Mouse (Mus musculus) midbrain, embryonic 15.5 days (tissue): Measurements from ENCODE around the gene Akip1. TPM values are rescaled to one million over a fixed set of nuclear protein-coding genes. Genes with fewer than 3 reads are reported as not detected.

Experiments
- ATAC-seq: fragments of 200-750 bp; cut with Nextera tagmentation; replicated peaks from 2 replicates; pipeline ENCODE4 v1.8.0; 2017; ENCODE audit warnings: moderate TSS enrichment
- H3K27ac ChIP-seq: fragments of 300-500 bp; sonication (generic); 2 replicates; pipeline ENCODE4 v1.5.1; 2015; ENCODE audit warnings: mild to moderate bottlenecking, inconsistent platforms
- H3K27me3 ChIP-seq: fragments of 300-500 bp; sonication (generic); replicated peaks from 2 replicates; pipeline ENCODE4 v1.6.1; 2015; ENCODE audit warnings: inconsistent platforms
- H3K36me3 ChIP-seq: fragments of 300-500 bp; sonication (generic); replicated peaks from 2 replicates; pipeline ENCODE4 v1.6.1; 2015; ENCODE audit warnings: inconsistent platforms
- H3K4me1 ChIP-seq: fragments of 300-500 bp; sonication (generic); 2 replicates; pipeline ENCODE4 v1.6.1; 2015; ENCODE audit warnings: inconsistent platforms
- H3K4me2 ChIP-seq: fragments of 300-500 bp; sonication (generic); 2 replicates; pipeline ENCODE4 v1.6.1; 2015; ENCODE audit warnings: inconsistent platforms, mild to moderate bottlenecking, moderate library complexity
- H3K4me3 ChIP-seq: fragments of 300-500 bp; sonication (generic); 2 replicates; pipeline ENCODE4 v1.5.1; 2015; ENCODE audit warnings: mild to moderate bottlenecking, inconsistent platforms
- H3K9ac ChIP-seq: fragments of 300-500 bp; sonication (generic); 2 replicates; pipeline ENCODE4 v1.6.1; 2015; ENCODE audit warnings: mild to moderate bottlenecking, inconsistent platforms
- H3K9me3 ChIP-seq: fragments of 300-500 bp; sonication (generic); 2 replicates; pipeline ENCODE4 v1.6.1; 2016; ENCODE audit warnings: inconsistent platforms
- WGBS: fragments of 180-500 bp; shearing (Covaris S2); methylation state at CpG from one replicate; pipeline ENCODE4 v1.1.7; 2015; ENCODE audit warnings: mixed read lengths; 5-methylcytosine and 5-hydroxymethylcytosine counted together
- polyA plus RNA-seq: library from polyadenylated mRNA; unstranded; fragments of >200 nt; fragmentation: Nextera tagmentation; extraction: Ambion mirVana; gene quantifications from 2 replicates; pipeline ENCODE4 v1.2.1, GENCODE M21; 2015

Gene Akip1
- polyA plus RNA-seq, result 13.1 and 16.1 TPM in 2 replicates

- H3K4me2 ChIP-seq, result peak within 1 kb of the TSS; percentile 83
- under 1% methylated on average over 61 of the region's 61 CpGs for WGBS
- peak; percentile 97 for ATAC-seq
- H3K4me3 ChIP-seq, result peak within 1 kb of the TSS; percentile 72
- H3K9ac ChIP-seq, result peak within 1 kb of the TSS; percentile 60
- no peaks in the 10 kb centered on the region for H3K36me3 ChIP-seq
- no peaks in the 10 kb centered on the region for H3K9me3 ChIP-seq
- peaks cover 10% of the 10 kb centered on the region for H3K4me1 ChIP-seq
- H3K27me3 ChIP-seq, result no peaks in the 10 kb centered on the region
- peak within 1 kb of the TSS; percentile 72 for H3K27ac ChIP-seq
Observed at GRCm38 (mm10) chr7:109703190-109704015, at the start of gene Akip1, which contains the start of gene St5. TSS of gene Akip1 (plus strand) at chr7:109703690. TSS of gene St5 (minus strand) at chr7:109703605.

GRCm38 (mm10) chr7:109654871-109655270, 48.6 kb upstream of the Akip1 start:
- Histone ChIP-seq H3K27me3 (no peaks in the 10 kb centered on the region), H3K36me3 (no peaks in the 10 kb centered on the region), H3K4me1 (no peaks in the 10 kb centered on the region), H3K9ac (no peak overlapping the region), H3K27ac (no peak overlapping the region), H3K4me3 (no peak overlapping the region), H3K9me3 (no peaks in the 10 kb centered on the region), H3K4me2 (no peak overlapping the region)
- WGBS, result 79% methylated on average over 5 of the region's 5 CpGs
- ATAC-seq, result no peak

- Histone ChIP-seq H3K36me3 (no peaks in the 10 kb centered on the region), H3K27ac (no peak overlapping the region), H3K4me3 (no peak overlapping the region), H3K27me3 (no peaks in the 10 kb centered on the region), H3K4me2 (no peak overlapping the region), H3K4me1 (no peaks in the 10 kb centered on the region), H3K9me3 (no peaks in the 10 kb centered on the region), H3K9ac (no peak overlapping the region)
- no peak for ATAC-seq
- 73% methylated on average over 6 of the region's 6 CpGs for WGBS
Observed at GRCm38 (mm10) chr7:109657884-109658283, 45.6 kb upstream of the Akip1 start.

- no peaks in the 10 kb centered on the region for H3K36me3 ChIP-seq
- no peak for ATAC-seq
- H3K4me2 ChIP-seq, result no peak overlapping the region
- H3K9me3 ChIP-seq, result no peaks in the 10 kb centered on the region
- no peaks in the 10 kb centered on the region for H3K27me3 ChIP-seq
- no peak overlapping the region for H3K27ac ChIP-seq
- H3K4me3 ChIP-seq, result no peak overlapping the region
- WGBS, result 89% methylated on average over 2 of the region's 2 CpGs
- no peaks in the 10 kb centered on the region for H3K4me1 ChIP-seq
- H3K9ac ChIP-seq, result no peak overlapping the region
Observed at GRCm38 (mm10) chr7:109659278-109659677, 44.2 kb upstream of the Akip1 start.

- no peak for ATAC-seq
Observed at GRCm38 (mm10) chr7:109662626-109663025, 40.9 kb upstream of the Akip1 start.

GRCm38 (mm10) chr7:109666664-109667063, 36.8 kb upstream of the Akip1 start:
- Histone ChIP-seq H3K4me2 (no peak overlapping the region), H3K9ac (no peak overlapping the region), H3K27ac (no peak overlapping the region), H3K36me3 (no peaks in the 10 kb centered on the region), H3K4me3 (no peak overlapping the region), H3K9me3 (no peaks in the 10 kb centered on the region), H3K4me1 (no peaks in the 10 kb centered on the region), H3K27me3 (no peaks in the 10 kb centered on the region)
- ATAC-seq, result no peak
- WGBS, result 82% methylated on average over 5 of the region's 5 CpGs

More at GRCm38 (mm10) chr7:109662626-109663025, 40.9 kb upstream of the Akip1 start:
- no peak overlapping the region for H3K9ac ChIP-seq
- no peak overlapping the region for H3K27ac ChIP-seq
- H3K27me3 ChIP-seq, result no peaks in the 10 kb centered on the region
- no peak overlapping the region for H3K4me3 ChIP-seq
- 73% methylated on average over 4 of the region's 4 CpGs for WGBS
- H3K4me1 ChIP-seq, result no peaks in the 10 kb centered on the region
- H3K9me3 ChIP-seq, result no peaks in the 10 kb centered on the region
- H3K4me2 ChIP-seq, result no peak overlapping the region
- no peaks in the 10 kb centered on the region for H3K36me3 ChIP-seq

GRCm38 (mm10) chr7:109669426-109670170, 33.9 kb upstream of the Akip1 start:
- ATAC-seq, result no peak
- H3K36me3 ChIP-seq, result no peaks in the 10 kb centered on the region
- H3K9ac ChIP-seq, result no peak overlapping the region
- no peak overlapping the region for H3K4me3 ChIP-seq
- no peak overlapping the region for H3K4me2 ChIP-seq
- no peaks in the 10 kb centered on the region for H3K27me3 ChIP-seq
- H3K9me3 ChIP-seq, result no peaks in the 10 kb centered on the region
- no peak overlapping the region for H3K27ac ChIP-seq
- H3K4me1 ChIP-seq, result peaks cover 5% of the 10 kb centered on the region
- WGBS, result 92% methylated on average over 5 of the region's 5 CpGs

- peak overlapping the region; percentile 39 for H3K27ac ChIP-seq
- H3K4me2 ChIP-seq, result peak overlapping the region; percentile 74
- H3K9me3 ChIP-seq, result no peaks in the 10 kb centered on the region
- H3K4me1 ChIP-seq, result peaks cover 5% of the 10 kb centered on the region
- H3K36me3 ChIP-seq, result no peaks in the 10 kb centered on the region
- WGBS, result under 1% methylated on average over 41 of the region's 44 CpGs
- peak overlapping the region; percentile 46 for H3K4me3 ChIP-seq
- peak; percentile 94 for ATAC-seq
- no peaks in the 10 kb centered on the region for H3K27me3 ChIP-seq
- peak overlapping the region; percentile 43 for H3K9ac ChIP-seq
Observed at GRCm38 (mm10) chr7:109671581-109672471, 31.7 kb upstream of the Akip1 start.

- no peak for ATAC-seq
- H3K9me3 ChIP-seq, result no peaks in the 10 kb centered on the region
- H3K36me3 ChIP-seq, result no peaks in the 10 kb centered on the region
- H3K4me1 ChIP-seq, result peaks cover 5% of the 10 kb centered on the region
- 69% methylated on average over 4 of the region's 4 CpGs for WGBS
- H3K9ac ChIP-seq, result no peak overlapping the region
- H3K27ac ChIP-seq, result no peak overlapping the region
- H3K4me2 ChIP-seq, result no peak overlapping the region
- no peak overlapping the region for H3K4me3 ChIP-seq
- no peaks in the 10 kb centered on the region for H3K27me3 ChIP-seq
Observed at GRCm38 (mm10) chr7:109674944-109675628, 28.4 kb upstream of the Akip1 start.

- Histone ChIP-seq H3K27ac (no peak overlapping the region), H3K4me2 (no peak overlapping the region), H3K9me3 (no peaks in the 10 kb centered on the region), H3K4me1 (no peaks in the 10 kb centered on the region), H3K27me3 (0 out of 2 replicates have a peak, but pooled peaks cover 3% of the 10 kb centered on the region), H3K36me3 (no peaks in the 10 kb centered on the region), H3K4me3 (no peak overlapping the region), H3K9ac (no peak overlapping the region)
- no peak for ATAC-seq
- WGBS, result 90% methylated on average over 2 of the region's 2 CpGs
Observed at GRCm38 (mm10) chr7:109680284-109680683, 23.2 kb upstream of the Akip1 start.

GRCm38 (mm10) chr7:109680879-109681278, 22.6 kb upstream of the Akip1 start:
- 91% methylated on average over 1 of the region's 1 CpGs for WGBS
- Histone ChIP-seq H3K27me3 (0 out of 2 replicates have a peak, but pooled peaks cover 3% of the 10 kb centered on the region), H3K9me3 (no peaks in the 10 kb centered on the region), H3K4me2 (no peak overlapping the region), H3K4me1 (no peaks in the 10 kb centered on the region), H3K9ac (no peak overlapping the region), H3K27ac (no peak overlapping the region), H3K36me3 (no peaks in the 10 kb centered on the region), H3K4me3 (no peak overlapping the region)
- no peak for ATAC-seq
